Mouse (Mus musculus): ENCODE measurements around the gene Sft2d1.
A peak's percentile ranks its signal among the peaks of the same experiment; 100 is the strongest.

GRCm38 (mm10) chr17:8310838-8311614, at the start of gene Sft2d1:
- no peak for TF ChIP-seq CTCF (IDR thresholded peaks at IDR 0.05 in 2 of 3, conservative IDR thresholded peaks at IDR 0.05 in 1 of 3; ENCODE audit: control insufficient read depth in 1 of 3, insufficient read depth in 1 of 3, low read depth in 2 of 3, low read length in 3 of 3, poor library complexity in 1 of 3, severe bottlenecking in 1 of 3)
- TF ChIP-seq ETS1 (IDR thresholded peaks at IDR 0.05; ENCODE audit: low read depth, low read length), result no peak; the same call in 1 of the 2 replicates
- TF ChIP-seq ELF1 (IDR thresholded peaks at IDR 0.05; ENCODE audit: low read depth, low read length), result peak; percentile 94
- TF ChIP-seq GATA1 (IDR thresholded peaks at IDR 0.05; ENCODE audit: low read depth, low read length), result peak; percentile 34; the same call in 1 of the 2 replicates
- peak; percentile 70 to 87 for TF ChIP-seq POLR2A (IDR thresholded peaks at IDR 0.05; ENCODE audit: control insufficient read depth in 1 of 2, insufficient read depth in 1 of 2, low read depth in 1 of 2, low read length in 2 of 2, poor library complexity in 1 of 2)
- TF ChIP-seq ZNF384 (IDR thresholded peaks at IDR 0.05; ENCODE audit: low read depth, low read length), result no peak
- TF ChIP-seq EP300 (IDR thresholded peaks at IDR 0.05; ENCODE audit: low read depth in 1 of 2, low read length in 2 of 2), result no peak
- TF ChIP-seq SIN3A (IDR thresholded peaks at IDR 0.05; ENCODE audit: low read length), result peak; percentile 92
- TF ChIP-seq MAFK (IDR thresholded peaks at IDR 0.05; ENCODE audit: borderline replicate concordance, low read depth, low read length), result no peak
- no peak for TF ChIP-seq MYB (IDR thresholded peaks at IDR 0.05; ENCODE audit: low read depth, low read length)
- TF ChIP-seq ZC3H11A (IDR thresholded peaks at IDR 0.05; ENCODE audit: low read depth, low read length), result no peak
- no peak for TF ChIP-seq CHD2 (IDR thresholded peaks at IDR 0.05; ENCODE audit: low read length)
- no peak for TF ChIP-seq USF2 (IDR thresholded peaks at IDR 0.05; ENCODE audit: borderline replicate concordance in 1 of 2, insufficient read depth in 1 of 2, low read depth in 1 of 2, low read length in 2 of 2)
- no peak for TF ChIP-seq E2F4 (IDR thresholded peaks at IDR 0.05; ENCODE audit: borderline replicate concordance, low read depth, low read length)

Data from MEL (cell line).